22 mouse cellular contexts compared by ENCODE assay signal in the genomic region with DNA sequence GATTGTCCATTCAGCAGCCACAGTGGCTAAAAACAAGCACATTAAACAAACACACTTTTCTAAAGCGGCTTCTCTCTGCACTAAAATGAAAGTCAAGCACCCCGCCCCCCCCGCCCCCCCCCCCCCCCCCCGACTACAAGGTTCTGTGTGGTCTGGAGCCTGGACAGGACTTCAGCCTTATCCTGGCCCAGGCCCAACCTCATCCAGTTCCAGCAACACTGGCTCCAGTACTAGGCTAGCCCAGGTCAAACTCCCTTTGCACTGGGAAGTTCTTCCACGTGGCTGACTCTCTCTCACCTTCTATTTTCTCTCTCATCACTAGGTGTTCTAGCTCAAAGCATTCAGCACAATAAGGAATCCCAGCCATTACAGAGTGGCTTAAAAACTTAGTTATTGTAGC. TPM values are rescaled to one million over a fixed set of nuclear protein-coding genes. Genes with fewer than 3 reads are reported as not detected.
A peak's percentile ranks its signal among the peaks of the same experiment; 100 is the strongest.
DNase-seq lines count a peak whose midpoint lies in the region; ATAC-seq and TF ChIP-seq lines count a peak whose summit lies in the region.
"Had no signal": no experiment of that assay in that cellular context is flagged by ENCODE, and none has a peak within 500 bp of the region (broad histone marks: within the 10 kb centered on the region; RNA-seq: fewer than 3 reads in every experiment).

No protein-coding gene starts in this region.

- H3K27me3 ChIP-seq in hindbrain, embryonic 13.5 days: peaks cover 14% of the 10 kb centered on the region; the same call in 1 of the 2 replicates
- H3K27me3 ChIP-seq in hindbrain, embryonic 16.5 days (replicated peaks; ENCODE audit: control insufficient read depth, insufficient read depth, low read length): no peaks in the 10 kb centered on the region
- no peaks in the 10 kb centered on the region for H3K27me3 ChIP-seq in lung, embryonic 14.5 days (ENCODE audit: insufficient read depth, low read length)
- peaks cover 9% of the 10 kb centered on the region for H3K27me3 ChIP-seq in forebrain, embryonic 10.5 days (ENCODE audit: poor library complexity, severe bottlenecking)
- no peaks in the 10 kb centered on the region for H3K27me3 ChIP-seq in forebrain, embryonic 16.5 days (replicated peaks; ENCODE audit: control insufficient read depth, insufficient read depth, low read length)
- H3K27me3 ChIP-seq: embryonic facial prominence, embryonic 15.5 days; midbrain, embryonic 13.5 days had no signal

- WGBS in hindbrain, embryonic 13.5 days: 73% methylated on average over 5 of the region's 5 CpGs
- WGBS in hindbrain, embryonic 16.5 days: 73% methylated on average over 4 of the region's 5 CpGs
- 42% methylated on average over 5 of the region's 5 CpGs for WGBS in lung, embryonic 14.5 days
- 70% methylated on average over 5 of the region's 5 CpGs for WGBS in forebrain, embryonic 10.5 days
- WGBS in forebrain, embryonic 16.5 days: 34% methylated on average over 5 of the region's 5 CpGs

- H3K4me2 ChIP-seq in hindbrain, embryonic 13.5 days: no peak overlapping the region
- H3K4me2 ChIP-seq in hindbrain, embryonic 16.5 days (ENCODE audit: low read length): no peak overlapping the region
- no peak overlapping the region for H3K4me2 ChIP-seq in lung, embryonic 14.5 days
- no peak overlapping the region for H3K4me2 ChIP-seq in forebrain, embryonic 16.5 days (ENCODE audit: low read length)
- H3K4me2 ChIP-seq: embryonic facial prominence, embryonic 15.5 days; heart, embryonic 11.5 days; midbrain, embryonic 13.5 days had no signal

- H3K9me3 ChIP-seq in hindbrain, embryonic 13.5 days: no peaks in the 10 kb centered on the region
- H3K9me3 ChIP-seq in hindbrain, embryonic 16.5 days (ENCODE audit: control insufficient read depth, low read length): no peaks in the 10 kb centered on the region
- no peaks in the 10 kb centered on the region for H3K9me3 ChIP-seq in lung, embryonic 14.5 days (ENCODE audit: low read depth, low read length)
- H3K9me3 ChIP-seq in forebrain, embryonic 10.5 days: no peaks in the 10 kb centered on the region
- no peaks in the 10 kb centered on the region for H3K9me3 ChIP-seq in forebrain, embryonic 16.5 days (ENCODE audit: control insufficient read depth, low read length)
- H3K9me3 ChIP-seq: embryonic facial prominence, embryonic 15.5 days; hindbrain, embryonic 10.5 days; limb, embryonic 10.5 days; midbrain, embryonic 13.5 days had no signal

- H3K4me3 ChIP-seq in hindbrain, embryonic 13.5 days: no peak overlapping the region
- H3K4me3 ChIP-seq in hindbrain, embryonic 16.5 days (ENCODE audit: low read length): no peak overlapping the region
- no peak overlapping the region for H3K4me3 ChIP-seq in lung, embryonic 14.5 days (ENCODE audit: low read depth, low read length)
- no peak overlapping the region for H3K4me3 ChIP-seq in forebrain, embryonic 10.5 days
- H3K4me3 ChIP-seq in forebrain, embryonic 16.5 days (replicated peaks; ENCODE audit: low read length): no peak overlapping the region
- H3K4me3 ChIP-seq: embryonic facial prominence, embryonic 15.5 days; hindbrain, embryonic 10.5 days; limb, embryonic 10.5 days; midbrain, embryonic 13.5 days had no signal

- H3K9ac ChIP-seq in hindbrain, embryonic 13.5 days: no peak overlapping the region
- no peak overlapping the region for H3K9ac ChIP-seq in hindbrain, embryonic 16.5 days (ENCODE audit: low read depth, low read length)
- no peak overlapping the region for H3K9ac ChIP-seq in lung, embryonic 14.5 days
- H3K9ac ChIP-seq in forebrain, embryonic 16.5 days (replicated peaks; ENCODE audit: low read depth, low read length): no peak overlapping the region
- H3K9ac ChIP-seq: embryonic facial prominence, embryonic 15.5 days; liver, postnatal 0 days; midbrain, embryonic 13.5 days had no signal

- H3K27ac ChIP-seq in hindbrain, embryonic 13.5 days: no peak overlapping the region
- no peak overlapping the region for H3K27ac ChIP-seq in hindbrain, embryonic 16.5 days (ENCODE audit: low read depth, low read length)
- H3K27ac ChIP-seq in lung, embryonic 14.5 days (ENCODE audit: low read depth): no peak overlapping the region
- H3K27ac ChIP-seq in forebrain, embryonic 10.5 days: peak overlapping the region; percentile 44; the same call in 1 of the 2 replicates
- H3K27ac ChIP-seq in forebrain, embryonic 16.5 days (ENCODE audit: low read length): peak overlapping the region; percentile 65
- H3K27ac ChIP-seq: embryonic facial prominence, embryonic 15.5 days; hindbrain, embryonic 10.5 days; limb, embryonic 10.5 days had no signal

- peaks cover 15% of the 10 kb centered on the region for H3K4me1 ChIP-seq in hindbrain, embryonic 13.5 days (replicated peaks)
- peaks cover 9% of the 10 kb centered on the region for H3K4me1 ChIP-seq in hindbrain, embryonic 16.5 days (ENCODE audit: control insufficient read depth, insufficient read depth, low read depth, low read length)
- 0 out of 2 replicates have a peak, but pooled peaks cover 7% of the 10 kb centered on the region for H3K4me1 ChIP-seq in lung, embryonic 14.5 days (ENCODE audit: insufficient read depth)
- H3K4me1 ChIP-seq in forebrain, embryonic 10.5 days: peaks cover 62% of the 10 kb centered on the region
- H3K4me1 ChIP-seq in forebrain, embryonic 16.5 days (replicated peaks; ENCODE audit: control insufficient read depth, insufficient read depth, low read length): peaks cover 29% of the 10 kb centered on the region

- no peak for TF ChIP-seq CTCF in lung, embryonic 14.5 days (IDR thresholded peaks at IDR 0.05; ENCODE audit: low read depth)

- peak; percentile 35 for DNase-seq in lung, embryonic 14.5 days
- DNase-seq in lung, postnatal 14 days: no peak
- no peak for DNase-seq in forebrain, embryonic 10.5 days (ENCODE audit: extremely low spot score, low spot score)
- no peak for DNase-seq in urinary bladder, postnatal 25 days (ENCODE audit: low spot score)
- DNase-seq: adrenal gland, postnatal 25 days; cerebellum, adult 9-10 months; gastrocnemius, postnatal 10 days; kidney, adult 18-20 months; kidney, postnatal 4 days; liver; liver, postnatal 0 days; right cerebral cortex, postnatal 14 days; spleen, adult 18-20 months had no signal

- H3K36me3 ChIP-seq in hindbrain, embryonic 13.5 days: no peaks in the 10 kb centered on the region
- no peaks in the 10 kb centered on the region for H3K36me3 ChIP-seq in hindbrain, embryonic 16.5 days (ENCODE audit: control insufficient read depth, insufficient read depth, low read length)
- H3K36me3 ChIP-seq in lung, embryonic 14.5 days (ENCODE audit: insufficient read depth): no peaks in the 10 kb centered on the region
- no peaks in the 10 kb centered on the region for H3K36me3 ChIP-seq in forebrain, embryonic 10.5 days (replicated peaks)
- H3K36me3 ChIP-seq in forebrain, embryonic 16.5 days (ENCODE audit: control insufficient read depth, insufficient read depth): no peaks in the 10 kb centered on the region
- H3K36me3 ChIP-seq: embryonic facial prominence, embryonic 15.5 days; hindbrain, embryonic 10.5 days; limb, embryonic 10.5 days; midbrain, embryonic 13.5 days had no signal

- 0 out of 2 replicates have a peak, but pooled peaks have one; percentile 7 for ATAC-seq in hindbrain, embryonic 13.5 days (ENCODE audit: low FRiP score)
- ATAC-seq in hindbrain, embryonic 16.5 days: no peak
- ATAC-seq in lung, embryonic 14.5 days (ENCODE audit: insufficient read depth): peak; percentile 61
- ATAC-seq in forebrain, embryonic 16.5 days: 0 out of 2 replicates have a peak, but pooled peaks have one; percentile 26
- ATAC-seq: inflammation-experienced regulatory T-cells, adult 6 months; liver, postnatal 0 days had no signal

RNA-seq across cellular contexts. Expression of a gene that starts 17.9 kb away (rescaled TPM):
- 19.4 and 19.6 TPM in 2 replicates for polyA plus RNA-seq in hindbrain, embryonic 13.5 days (2015; fragmentation: Nextera tagmentation; extraction: Ambion mirVana)
- polyA plus RNA-seq in hindbrain, embryonic 16.5 days (2015; fragmentation: Nextera tagmentation; extraction: Ambion mirVana): 37.1 and 37.2 TPM in 2 replicates
- polyA plus RNA-seq in lung, embryonic 14.5 days (2014; fragmentation: Nextera tagmentation; extraction: Ambion mirVana): 3.3 and 5.0 TPM in 2 replicates
- 2.2 and 2.3 TPM in 2 replicates for polyA plus RNA-seq in forebrain, embryonic 10.5 days (2016; fragmentation: Nextera tagmentation; extraction: Ambion mirVana)
- 31.9 and 33.2 TPM in 2 replicates for polyA plus RNA-seq in forebrain, embryonic 16.5 days (2015; fragmentation: Nextera tagmentation; extraction: Ambion mirVana)
- polyA plus RNA-seq: inflammation-experienced regulatory T-cells, adult 6 months had no signal

Comparison
In these comparisons a context has a peak if more than half of its experiments do, and no peak if none do; other contexts are left out.
1. H3K27ac ChIP-seq: peak in forebrain, embryonic 10.5 days (single experiment) and forebrain, embryonic 16.5 days (single experiment); none in hindbrain, embryonic 13.5 days (single experiment), hindbrain, embryonic 16.5 days (single experiment) and lung, embryonic 14.5 days (single experiment).